Mouse (Mus musculus): Measurements from ENCODE around the gene Defb48. TPM values are rescaled to one million over a fixed set of nuclear protein-coding genes. Genes with fewer than 3 reads are reported as not detected.

Gene Defb48
- total and polyA plus RNA-seq, 3 experiments: not detected

DNA sequence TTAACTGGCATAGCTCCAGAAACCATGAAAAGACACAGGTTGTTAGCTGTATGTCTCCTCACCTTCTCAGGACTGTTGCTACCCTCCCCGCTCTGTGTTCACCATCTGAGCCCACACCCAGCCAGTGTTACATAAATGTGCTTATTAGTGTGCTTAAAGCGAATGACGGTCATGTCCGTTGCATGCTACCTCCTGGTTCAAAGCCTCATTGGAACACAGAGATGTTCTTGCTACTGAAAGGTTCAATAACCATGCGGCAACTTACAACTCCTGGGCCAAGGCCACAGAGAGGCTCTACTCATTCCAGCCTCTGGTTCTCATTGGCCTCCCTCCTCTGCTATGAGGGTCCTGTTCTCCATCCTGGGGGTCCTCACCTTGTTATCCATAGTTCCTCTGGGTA, 27.2 kb upstream of the Defb48 start, which contains the start of gene Defb43:
Defb43 (plus strand) TSS at position 301 of the 400 bp plus-strand sequence.
- TF ChIP-seq MAX (IDR thresholded peaks at IDR 0.05; ENCODE audit: low read length) (no peak), RCOR1 (conservative IDR thresholded peaks at IDR 0.05; ENCODE audit: low read depth, low read length) (no peak)
- in situ Hi-C loops (cut with MboI; ENCODE audit: low pct_ligation_motif_present, low pct_unique_long_range_greater_than_20kb, low sequenced_read_pairs): no loop called here

DNA sequence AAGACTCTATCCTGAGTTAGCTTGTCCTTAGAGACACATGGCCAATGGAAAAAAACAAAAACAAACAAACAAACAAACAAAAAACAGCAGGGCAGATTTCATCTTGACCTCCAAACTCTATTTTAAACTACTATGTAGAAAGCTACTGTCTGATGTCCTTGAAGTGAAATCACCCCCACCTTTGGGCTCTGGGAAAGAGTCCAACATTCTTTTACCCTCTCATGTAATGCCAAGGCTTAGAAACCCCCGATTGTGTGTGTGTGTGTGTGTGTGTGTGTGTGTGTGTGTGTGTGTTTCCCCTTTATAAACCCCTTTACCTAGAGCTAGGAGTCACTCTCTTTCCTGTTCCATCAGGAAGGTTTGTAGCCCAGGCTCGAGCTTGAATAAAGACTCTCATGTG, 18.3 kb upstream of the Defb48 start:
- DNase-seq (ENCODE audit: extremely low read depth): no peak
- Histone ChIP-seq H3K27ac (ENCODE audit: insufficient read depth, low read depth) (no peak overlapping the region), H3K79me2 (replicated peaks; ENCODE audit: control insufficient read depth, extremely low read depth, insufficient read depth, poor library complexity, severe bottlenecking) (no peaks in the 10 kb centered on the region), H3K4me1 (ENCODE audit: control insufficient read depth in 1 of 2, insufficient read depth in 2 of 2) (peaks cover 0 to 12% of the 10 kb centered on the region in 2 experiments; a peak in 1 of 4 replicates), H3K27me3 (replicated peaks) (no peaks in the 10 kb centered on the region), H3K9ac (ENCODE audit: insufficient read depth, low read depth) (no peak overlapping the region), H3K9me3 (replicated peaks; ENCODE audit: low read length) (no peaks in the 10 kb centered on the region), H3K36me3 (replicated peaks in 1 of 2; ENCODE audit: control insufficient read depth in 1 of 2, insufficient read depth in 1 of 2, low read length in 1 of 2) (no peaks in the 10 kb centered on the region), H3K4me2 (ENCODE audit: insufficient read depth, low read depth, poor library complexity, severe bottlenecking) (no peak overlapping the region), H3K4me3 (replicated peaks in 1 of 3; ENCODE audit: low read depth in 2 of 3, low read length in 2 of 3, poor library complexity in 1 of 3) (no peak overlapping the region)
- dilution Hi-C loops (cut with MboI; ENCODE audit: extremely low pct_ligation_motif_present, extremely low pct_unique_long_range_greater_than_20kb, low sequenced_read_pairs): no loop called here
- in situ Hi-C loops (cut with MboI; ENCODE audit: low pct_ligation_motif_present, low pct_unique_long_range_greater_than_20kb, low sequenced_read_pairs): no loop called here
- TF ChIP-seq JUN (IDR thresholded peaks at IDR 0.05; ENCODE audit: insufficient read depth, low read depth, low read length): no peak
- no peak for TF ChIP-seq ZNF384 (IDR thresholded peaks at IDR 0.05; ENCODE audit: low read depth, low read length)
- TF ChIP-seq ETS1 (conservative IDR thresholded peaks at IDR 0.05; ENCODE audit: low read depth, low read length): no peak
- no peak for TF ChIP-seq USF1 (IDR thresholded peaks at IDR 0.05; ENCODE audit: low read depth, low read length)
- TF ChIP-seq MAFK (IDR thresholded peaks at IDR 0.05; ENCODE audit: insufficient replicate concordance, low read length): no peak
- no peak for TF ChIP-seq SMC3 (IDR thresholded peaks at IDR 0.05; ENCODE audit: low read depth, low read length)
- TF ChIP-seq POLR2AphosphoS2 (IDR thresholded peaks at IDR 0.05; ENCODE audit: low read depth, low read length): no peak
- no peak for TF ChIP-seq CTCF (conservative IDR thresholded peaks at IDR 0.05 in 1 of 2, IDR thresholded peaks at IDR 0.05 in 1 of 2; ENCODE audit: low read depth in 2 of 2, low read length in 2 of 2)
- TF ChIP-seq MYC (IDR thresholded peaks at IDR 0.05; ENCODE audit: low read depth, low read length): no peak
- TF ChIP-seq MAX (IDR thresholded peaks at IDR 0.05; ENCODE audit: low read length): no peak
- TF ChIP-seq RCOR1 (conservative IDR thresholded peaks at IDR 0.05; ENCODE audit: low read depth, low read length): no peak
- no peak for TF ChIP-seq ZKSCAN1 (IDR thresholded peaks at IDR 0.05; ENCODE audit: borderline replicate concordance, low read depth, low read length)
- TF ChIP-seq E2F4 (IDR thresholded peaks at IDR 0.05; ENCODE audit: insufficient replicate concordance, low read depth, low read length): no peak
- no peak for TF ChIP-seq ZMIZ1 (IDR thresholded peaks at IDR 0.05; ENCODE audit: low read depth, low read length)
- no peak for TF ChIP-seq UBTF (IDR thresholded peaks at IDR 0.05; ENCODE audit: low read depth, low read length)
- no peak for TF ChIP-seq NELFE (IDR thresholded peaks at IDR 0.05; ENCODE audit: low read depth, low read length)
- no peak for TF ChIP-seq GABPA (IDR thresholded peaks at IDR 0.05; ENCODE audit: insufficient replicate concordance, low read depth, low read length)

More for the DNA sequence above, 27.2 kb upstream of the Defb48 start, which contains the start of gene Defb43:
- Histone ChIP-seq H3K9me3 (replicated peaks; ENCODE audit: low read length) (peaks cover 5% of the 10 kb centered on the region), H3K27me3 (replicated peaks) (no peaks in the 10 kb centered on the region), H3K4me1 (ENCODE audit: control insufficient read depth in 1 of 2, insufficient read depth in 2 of 2) (peaks cover 3 to 7% of the 10 kb centered on the region in 2 experiments), H3K79me2 (replicated peaks; ENCODE audit: control insufficient read depth, extremely low read depth, insufficient read depth, poor library complexity, severe bottlenecking) (no peaks in the 10 kb centered on the region), H3K4me3 (replicated peaks in 1 of 3; ENCODE audit: low read depth in 2 of 3, low read length in 2 of 3, poor library complexity in 1 of 3) (no peak within 1 kb of the TSS), H3K4me2 (ENCODE audit: insufficient read depth, low read depth, poor library complexity, severe bottlenecking) (no peak within 1 kb of the TSS), H3K36me3 (replicated peaks in 1 of 2; ENCODE audit: control insufficient read depth in 1 of 2, insufficient read depth in 1 of 2, low read length in 1 of 2) (no peaks in the 10 kb centered on the region), H3K27ac (ENCODE audit: insufficient read depth, low read depth) (no peak within 1 kb of the TSS), H3K9ac (ENCODE audit: insufficient read depth, low read depth) (no peak within 1 kb of the TSS)
- DNase-seq (ENCODE audit: extremely low read depth): no peak
- dilution Hi-C loops (cut with MboI; ENCODE audit: extremely low pct_ligation_motif_present, extremely low pct_unique_long_range_greater_than_20kb, low sequenced_read_pairs): no loop called here
